Mouse (Mus musculus) midbrain, embryonic 16.5 days (tissue): ENCODE data around the gene Mfap2. TPM values are rescaled to one million over a fixed set of nuclear protein-coding genes. Genes with fewer than 3 reads are reported as not detected.

Source experiments
- ATAC-seq: fragments of 200-750 bp; cut with Nextera tagmentation; 2 replicates; pipeline ENCODE4 v1.8.0; 2017; ENCODE audit warnings: moderate TSS enrichment
- H3K27ac ChIP-seq: fragments of 300-500 bp; sonication (generic); 2 replicates; pipeline ENCODE4 v1.5.1; 2014; ENCODE audit warnings: mild to moderate bottlenecking, low read length, mixed read lengths
- H3K27me3 ChIP-seq: fragments of 300-500 bp; sonication (generic); 2 replicates; pipeline ENCODE4 v1.6.1; 2014; ENCODE audit warnings: low read depth, low read length, mixed read lengths; ENCODE audit not compliant: control insufficient read depth, insufficient read depth
- H3K36me3 ChIP-seq: fragments of 300-500 bp; sonication (generic); 2 replicates; pipeline ENCODE4 v1.6.1; 2014; ENCODE audit warnings: mild to moderate bottlenecking, low read length, moderate library complexity, mixed read lengths; ENCODE audit not compliant: control insufficient read depth, insufficient read depth
- H3K4me1 ChIP-seq: fragments of 300-500 bp; sonication (generic); 2 replicates; pipeline ENCODE4 v1.6.1; 2014; ENCODE audit warnings: mild to moderate bottlenecking, low read length, mixed read lengths; ENCODE audit not compliant: control insufficient read depth, insufficient read depth
- H3K4me2 ChIP-seq: fragments of 300-500 bp; sonication (generic); 2 replicates; pipeline ENCODE4 v1.6.1; 2014; ENCODE audit warnings: mild to moderate bottlenecking, low read length, mixed read lengths
- H3K4me3 ChIP-seq: fragments of 300-500 bp; sonication (generic); 2 replicates; pipeline ENCODE4 v1.5.1; 2014; ENCODE audit warnings: low read depth, mild to moderate bottlenecking, low read length, moderate library complexity, mixed read lengths
- H3K9ac ChIP-seq: fragments of 300-500 bp; sonication (generic); 2 replicates; pipeline ENCODE4 v1.6.1; 2014; ENCODE audit warnings: low read depth, low read length, mixed read lengths
- H3K9me3 ChIP-seq: fragments of 300-500 bp; sonication (generic); replicated peaks from 2 replicates; pipeline ENCODE4 v1.6.1; 2014; ENCODE audit warnings: mild to moderate bottlenecking, low read length, mixed read lengths; ENCODE audit not compliant: control insufficient read depth, poor library complexity, severe bottlenecking
- WGBS: fragments of 180-500 bp; shearing (Covaris S2); extraction: QIAGEN DNeasy Blood & Tissue Kit; methylation state at CpG from one replicate; pipeline ENCODE4 v1.1.7; 2014; 5-methylcytosine and 5-hydroxymethylcytosine counted together
- polyA plus RNA-seq: library from polyadenylated mRNA; unstranded; fragments of >200 nt; fragmentation: Nextera tagmentation; extraction: Ambion mirVana; gene quantifications from 2 replicates; pipeline ENCODE4 v1.2.1, GENCODE M21; 2015

The Mfap2 gene
- polyA plus RNA-seq, 1 experiment from 2014 or later, result 121 TPM

DNA sequence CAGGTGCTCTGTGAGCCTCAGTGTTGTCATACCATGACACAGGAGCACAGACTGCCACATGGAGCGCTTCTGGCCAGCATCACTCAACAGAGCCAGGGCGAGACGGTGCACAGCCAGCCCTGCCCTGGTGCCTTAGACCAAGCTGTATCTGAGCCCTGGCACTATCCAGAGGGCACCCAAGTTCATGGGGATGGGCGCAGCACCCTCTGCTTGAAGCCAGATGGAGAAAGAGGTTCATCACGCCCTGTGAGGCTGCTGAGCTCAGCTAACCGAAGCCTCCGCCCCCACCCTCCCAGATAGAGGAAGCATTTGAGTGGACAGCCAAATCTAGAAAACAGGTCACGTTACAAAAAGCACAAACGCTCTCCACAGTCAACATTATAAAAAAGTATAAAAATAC is 6.1 kb downstream of the Mfap2 start:
- no peaks in the 10 kb centered on the region for H3K27me3 ChIP-seq
- no peaks in the 10 kb centered on the region for H3K9me3 ChIP-seq
- H3K36me3 ChIP-seq, result peaks cover 10% of the 10 kb centered on the region
- 87% methylated on average over 9 of the region's 9 CpGs for WGBS
- no peak overlapping the region for H3K27ac ChIP-seq
- H3K9ac ChIP-seq, result no peak overlapping the region
- H3K4me2 ChIP-seq, result no peak overlapping the region
- ATAC-seq, result no peak
- no peak overlapping the region for H3K4me3 ChIP-seq
- peaks cover 31% of the 10 kb centered on the region for H3K4me1 ChIP-seq

DNA sequence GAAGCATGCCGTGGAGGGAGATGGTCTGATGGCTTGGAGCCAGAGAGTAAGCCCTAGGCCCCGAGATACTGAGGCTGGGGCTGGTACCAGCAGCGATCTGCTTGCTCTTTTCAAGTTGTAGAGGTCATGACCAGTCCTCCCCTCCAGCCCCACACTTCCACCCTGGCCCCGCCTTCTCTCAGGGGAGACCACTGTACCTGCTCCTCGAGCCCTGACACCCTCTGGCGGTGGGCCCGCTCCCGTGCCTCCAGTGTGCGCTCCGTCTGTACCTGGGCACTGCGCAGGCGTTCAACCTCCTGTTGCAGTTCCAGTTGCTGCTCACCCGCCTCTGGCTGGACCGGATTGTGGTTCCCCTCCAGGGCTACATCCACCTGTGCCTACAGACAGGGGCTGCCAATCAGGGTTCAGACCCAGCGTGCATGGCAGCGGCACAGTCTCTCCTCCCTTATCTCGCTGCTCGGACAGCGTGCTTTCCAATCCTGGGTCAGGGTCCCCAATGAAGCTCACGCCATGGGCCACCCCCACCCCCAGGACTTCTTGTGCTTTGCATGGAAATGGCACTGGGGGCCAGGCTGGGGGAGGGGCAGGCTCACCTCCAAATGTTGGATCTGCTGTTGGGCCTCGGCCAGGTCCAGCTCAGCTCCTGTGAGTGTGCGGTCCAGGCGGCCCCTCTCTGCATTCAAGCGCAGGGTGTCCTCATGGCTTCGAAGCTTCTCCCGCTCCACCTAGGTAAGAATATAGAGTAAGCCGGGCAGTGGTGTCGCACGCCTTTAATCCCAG is 7.6 kb downstream of the Mfap2 start:
- no peak for ATAC-seq
- H3K9ac ChIP-seq, result peak overlapping the region; percentile 30; the same call in 1 of the 2 replicates
- H3K27me3 ChIP-seq, result no peaks in the 10 kb centered on the region
- H3K4me3 ChIP-seq, result no peak overlapping the region
- H3K4me2 ChIP-seq, result no peak overlapping the region
- peaks cover 10% of the 10 kb centered on the region for H3K36me3 ChIP-seq
- WGBS, result 84% methylated on average over 29 of the region's 29 CpGs
- no peak overlapping the region for H3K27ac ChIP-seq
- H3K9me3 ChIP-seq, result no peaks in the 10 kb centered on the region
- H3K4me1 ChIP-seq, result peaks cover 21% of the 10 kb centered on the region; the same call in 1 of the 2 replicates

DNA sequence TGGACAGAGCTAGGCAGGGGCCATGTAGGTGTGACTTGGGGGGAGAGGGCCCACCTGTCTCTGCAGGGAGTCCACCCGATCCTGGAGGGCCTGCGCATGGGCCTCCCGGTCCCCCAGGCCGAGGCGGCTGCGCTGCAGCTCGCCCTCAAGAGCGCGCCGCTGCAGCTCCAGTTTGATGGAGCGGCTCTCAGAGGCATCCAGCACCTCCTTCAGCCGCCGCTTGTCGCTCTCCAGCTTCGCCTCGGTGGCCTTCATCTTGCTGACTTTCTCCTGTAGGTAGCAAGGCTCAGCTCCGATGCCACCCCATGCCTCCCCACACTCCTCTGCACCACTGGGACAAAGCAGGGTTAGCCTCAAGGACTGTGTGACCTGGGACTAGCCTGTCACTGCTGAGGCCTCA is 10.0 kb downstream of the Mfap2 start:
- no peak overlapping the region for H3K9ac ChIP-seq
- peaks cover 6% of the 10 kb centered on the region; the same call in 1 of the 2 replicates for H3K36me3 ChIP-seq
- no peaks in the 10 kb centered on the region for H3K9me3 ChIP-seq
- no peak overlapping the region for H3K4me3 ChIP-seq
- H3K4me1 ChIP-seq, result peaks cover 19% of the 10 kb centered on the region; the same call in 1 of the 2 replicates
- WGBS, result 85% methylated on average over 12 of the region's 17 CpGs
- no peak for ATAC-seq
- no peaks in the 10 kb centered on the region for H3K27me3 ChIP-seq
- no peak overlapping the region for H3K4me2 ChIP-seq
- peak overlapping the region; percentile 80 for H3K27ac ChIP-seq

DNA sequence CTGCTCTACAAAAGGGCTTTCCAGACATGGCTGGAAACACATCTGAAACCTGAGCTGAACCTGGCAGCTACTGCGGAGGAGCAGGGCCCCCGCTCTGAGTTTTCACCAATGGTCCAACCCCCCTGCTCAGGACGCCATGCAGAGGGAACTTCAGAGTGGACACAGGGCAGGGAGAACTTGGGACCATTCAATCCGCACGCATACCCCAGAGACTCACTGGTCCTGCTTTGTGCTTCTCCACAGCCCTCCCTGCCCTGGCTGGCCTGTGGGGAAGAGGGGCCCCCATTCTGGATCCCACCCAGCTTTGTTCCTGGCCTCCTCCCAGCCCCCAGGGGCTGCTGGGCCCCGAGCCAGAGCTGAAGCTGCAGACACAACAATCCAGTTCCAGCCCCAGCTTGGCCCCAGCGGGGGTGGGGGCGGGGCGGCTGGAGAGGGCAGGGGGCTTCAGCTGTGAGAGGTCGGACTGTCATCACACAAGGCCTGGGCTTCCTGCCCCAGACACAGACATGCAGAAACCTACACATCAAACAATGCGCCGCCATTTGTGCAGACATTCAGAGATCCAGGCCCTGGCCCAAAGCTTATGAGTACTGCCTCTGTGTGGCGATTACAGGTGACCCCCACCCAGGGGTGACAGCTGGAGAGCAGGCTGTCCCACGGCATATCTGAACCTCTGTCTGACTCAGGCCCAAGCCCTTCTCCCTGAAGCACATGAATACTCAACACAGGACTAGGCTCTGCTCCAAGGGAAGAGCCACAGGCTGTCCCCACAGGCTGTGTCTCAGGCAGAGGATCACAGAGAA is 10.8 kb downstream of the Mfap2 start:
- Histone ChIP-seq H3K4me2 (no peak overlapping the region), H3K27me3 (no peaks in the 10 kb centered on the region), H3K4me1 (peaks cover 19% of the 10 kb centered on the region; the same call in 1 of the 2 replicates), H3K4me3 (no peak overlapping the region), H3K36me3 (peaks cover 6% of the 10 kb centered on the region; the same call in 1 of the 2 replicates), H3K27ac (peak overlapping the region; percentile 80), H3K9me3 (no peaks in the 10 kb centered on the region), H3K9ac (no peak overlapping the region; the same call in 1 of the 2 replicates)
- peak; percentile 56 for ATAC-seq
- WGBS, result 18% methylated on average over 14 of the region's 14 CpGs

DNA sequence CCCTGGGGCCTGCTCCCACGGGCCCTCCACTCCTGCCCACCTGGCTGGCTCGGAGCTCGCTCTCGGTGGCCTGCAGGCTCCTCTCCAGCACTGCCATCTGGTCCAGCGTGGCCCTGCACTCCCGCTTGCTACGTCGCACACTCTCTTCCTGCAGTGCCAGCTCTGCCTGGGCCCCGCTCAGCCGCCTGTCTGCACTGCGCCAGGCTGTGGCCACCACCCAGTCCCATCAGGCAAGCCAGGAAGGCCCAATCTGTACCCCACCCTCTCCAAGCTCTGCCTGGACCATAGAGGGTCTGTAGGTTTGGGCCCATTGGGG is 11.4 kb downstream of the Mfap2 start:
- Histone ChIP-seq H3K27ac (peak overlapping the region; percentile 80), H3K27me3 (no peaks in the 10 kb centered on the region), H3K4me2 (no peak overlapping the region), H3K36me3 (peaks cover 6% of the 10 kb centered on the region; the same call in 1 of the 2 replicates), H3K4me3 (no peak overlapping the region), H3K9me3 (no peaks in the 10 kb centered on the region), H3K9ac (no peak overlapping the region; the same call in 1 of the 2 replicates), H3K4me1 (peaks cover 19% of the 10 kb centered on the region; the same call in 1 of the 2 replicates)
- peak; percentile 29; the same call in 1 of the 2 replicates for ATAC-seq
- WGBS, result 37% methylated on average over 11 of the region's 11 CpGs

DNA sequence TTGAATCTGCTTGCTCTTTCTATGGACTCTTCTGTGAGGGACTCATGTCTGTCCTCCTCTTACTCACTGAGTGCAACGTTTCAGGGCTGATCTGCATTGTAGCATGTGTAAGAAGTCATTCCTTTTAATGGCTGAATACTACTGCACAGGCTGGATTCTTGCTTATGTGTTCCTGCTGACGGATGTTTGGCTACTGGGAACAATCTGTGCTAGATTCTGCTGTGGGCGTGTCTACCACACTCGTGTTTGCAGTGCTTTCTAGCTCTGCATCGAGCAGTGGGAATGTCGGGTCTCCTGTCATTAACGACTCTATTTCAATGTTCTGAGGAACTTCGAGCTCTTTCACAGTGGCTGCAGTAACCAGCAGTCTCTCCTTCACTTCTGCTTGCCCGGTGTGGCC is 13.8 kb downstream of the Mfap2 start:
- ATAC-seq, result no peak
- H3K4me2 ChIP-seq, result no peak overlapping the region
- 87% methylated on average over 9 of the region's 9 CpGs for WGBS

DNA sequence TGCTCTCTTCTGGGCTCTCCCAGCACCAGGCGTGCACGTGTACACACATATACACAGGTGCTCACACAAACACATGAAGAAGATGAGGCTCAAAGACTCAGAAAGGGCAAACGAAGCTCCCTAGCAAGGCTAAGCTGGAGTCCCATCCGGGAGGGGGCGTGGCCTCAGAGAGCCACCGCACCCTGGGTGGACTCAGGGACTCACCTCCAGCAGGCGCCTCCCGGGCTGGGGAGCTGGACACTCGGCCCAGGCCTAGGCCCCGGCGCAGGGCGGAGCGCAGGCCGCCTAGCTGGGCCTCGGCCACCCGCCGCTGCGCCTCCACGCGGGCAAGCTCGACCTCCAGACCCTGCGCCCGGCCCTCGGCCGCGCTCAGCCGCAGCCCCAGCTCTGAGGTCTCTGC is 14.8 kb downstream of the Mfap2 start:
- Histone ChIP-seq H3K9ac (no peak overlapping the region), H3K4me1 (peaks cover 16% of the 10 kb centered on the region; the same call in 1 of the 2 replicates), H3K9me3 (no peaks in the 10 kb centered on the region), H3K4me2 (no peak overlapping the region), H3K27me3 (no peaks in the 10 kb centered on the region), H3K4me3 (no peak overlapping the region), H3K27ac (no peak overlapping the region), H3K36me3 (peaks cover 14% of the 10 kb centered on the region)
- WGBS, result 82% methylated on average over 27 of the region's 27 CpGs
- no peak for ATAC-seq

More for the DNA sequence above, 13.8 kb downstream of the Mfap2 start:
- Histone ChIP-seq H3K4me3 (no peak overlapping the region), H3K27ac (no peak overlapping the region), H3K9me3 (no peaks in the 10 kb centered on the region), H3K36me3 (peaks cover 11% of the 10 kb centered on the region), H3K4me1 (peaks cover 16% of the 10 kb centered on the region; the same call in 1 of the 2 replicates), H3K27me3 (no peaks in the 10 kb centered on the region), H3K9ac (no peak overlapping the region)

DNA sequence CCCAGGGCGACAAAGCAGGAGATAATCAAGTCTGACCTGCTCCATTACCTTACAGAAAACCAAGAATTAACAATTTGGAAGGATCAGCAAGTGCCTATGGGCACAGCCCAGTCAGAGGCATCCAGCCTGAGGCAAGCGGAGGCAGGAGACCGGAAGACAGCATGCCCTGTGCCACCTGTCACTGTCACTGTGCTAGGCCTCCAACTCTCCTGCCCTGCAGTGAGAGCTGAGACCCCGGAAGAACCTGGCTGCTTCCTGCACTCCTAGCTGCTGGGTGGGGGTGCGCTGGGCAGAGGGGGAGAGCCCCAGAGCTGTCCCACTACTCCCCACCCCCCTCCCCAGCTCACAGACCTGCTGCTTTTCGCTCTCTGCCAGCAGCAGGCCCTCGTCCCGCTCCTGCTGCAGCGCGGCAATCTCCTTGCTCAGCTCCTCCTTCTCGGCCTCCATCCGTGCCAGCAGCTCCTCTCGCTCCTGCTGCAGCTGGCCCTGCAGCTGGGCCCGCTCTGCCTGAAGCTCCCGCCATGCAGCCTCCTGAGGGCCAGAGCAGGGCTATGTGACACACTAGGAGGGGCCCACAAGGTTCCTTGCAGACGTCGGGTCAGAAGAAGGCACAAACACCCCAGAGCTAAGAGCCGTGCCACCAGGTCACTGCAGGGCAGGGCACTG is 20.5 kb downstream of the Mfap2 start:
- no peaks in the 10 kb centered on the region for H3K27me3 ChIP-seq
- no peak overlapping the region for H3K4me3 ChIP-seq
- no peak overlapping the region for H3K4me2 ChIP-seq
- H3K27ac ChIP-seq, result no peak overlapping the region
- H3K4me1 ChIP-seq, result no peaks in the 10 kb centered on the region
- 89% methylated on average over 17 of the region's 18 CpGs for WGBS
- H3K9ac ChIP-seq, result 0 out of 2 replicates have a peak overlapping the region, but pooled peaks have one; percentile 20
- H3K9me3 ChIP-seq, result no peaks in the 10 kb centered on the region
- peaks cover 23% of the 10 kb centered on the region for H3K36me3 ChIP-seq
- no peak for ATAC-seq
